Mouse (Mus musculus): Measurements from ENCODE around the gene Olfr448.

GRCm38 (mm10) chr6:42860222-42860819, 29.9 kb upstream of the Olfr448 start:
- no peak for TF ChIP-seq TCF12 (IDR thresholded peaks at IDR 0.05; ENCODE audit: insufficient read depth, poor library complexity, severe bottlenecking)
- no peak for TF ChIP-seq MAX (IDR thresholded peaks at IDR 0.05; ENCODE audit: low read depth)
